Mouse (Mus musculus) E14TG2a.4 (cell line): ENCODE results near the gene Ahnak.

Source experiments
- CTCF ChIP-seq: conservative IDR thresholded peaks from 2 replicates; pipeline ENCODE4 v1.5.1; 2014; ENCODE audit warnings: low read length
- NANOG ChIP-seq: IDR thresholded peaks from 2 replicates; pipeline ENCODE4 v1.6.1; 2014; ENCODE audit warnings: borderline replicate concordance, low read length, mixed read lengths
- POU5F1 ChIP-seq: IDR thresholded peaks from 2 replicates; pipeline ENCODE4 v1.6.1; 2014; ENCODE audit warnings: low read length, borderline replicate concordance

DNA sequence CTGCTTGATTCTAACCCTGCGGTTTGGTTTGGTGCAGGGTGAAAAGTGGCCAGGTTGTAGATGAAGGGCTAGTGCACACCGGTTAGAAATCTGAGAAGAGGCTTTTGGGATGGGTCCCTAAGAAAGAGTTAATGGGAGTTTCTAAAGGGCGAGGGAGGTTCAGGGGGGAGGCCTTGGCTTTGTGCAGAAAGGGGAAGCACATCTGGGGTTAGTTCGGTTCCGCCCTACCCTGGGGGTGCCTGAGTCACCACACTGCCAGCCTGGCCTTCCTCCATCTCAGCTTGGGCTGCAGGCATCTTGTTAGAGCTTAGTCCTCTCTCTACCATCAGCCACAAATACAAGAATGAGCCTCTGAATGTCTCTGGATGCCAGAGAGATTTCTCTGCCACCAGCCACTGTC, 8.3 kb upstream of the Ahnak start:
- TF ChIP-seq CTCF (no peak), NANOG (no peak), POU5F1 (no peak)
